Comparison of ENCODE assay signal across 8 mouse cellular contexts in genomic region chr9:27287419-27287818, GRCm38 (mm10). TPM values are rescaled to one million over a fixed set of nuclear protein-coding genes. Genes with fewer than 3 reads are reported as not detected.
A peak's percentile ranks its signal among the peaks of the same experiment; 100 is the strongest.
DNase-seq lines count a peak whose midpoint lies in the region; ATAC-seq and TF ChIP-seq lines count a peak whose summit lies in the region.

No protein-coding gene starts in this region.

- TF ChIP-seq EP300 in heart, postnatal 0 days (IDR thresholded peaks at IDR 0.05; ENCODE audit: low read depth), result no peak

- H3K4me2 ChIP-seq in heart, postnatal 0 days (ENCODE audit: low read depth, low read length), result no peak overlapping the region
- no peak overlapping the region for H3K4me2 ChIP-seq in neural tube, embryonic 15.5 days
- no peak overlapping the region for H3K4me2 ChIP-seq in intestine, embryonic 16.5 days (ENCODE audit: low read depth, low read length)

- WGBS in heart, postnatal 0 days, result 42% methylated on average over 5 of the region's 5 CpGs
- 42% methylated on average over 5 of the region's 5 CpGs for WGBS in neural tube, embryonic 15.5 days
- 43% methylated on average over 5 of the region's 5 CpGs for WGBS in intestine, embryonic 16.5 days

- H3K4me1 ChIP-seq in heart, postnatal 0 days (ENCODE audit: control insufficient read depth, insufficient read depth), result peaks cover 6% of the 10 kb centered on the region
- H3K4me1 ChIP-seq in neural tube, embryonic 15.5 days, result peaks cover 21% of the 10 kb centered on the region
- H3K4me1 ChIP-seq in intestine, embryonic 16.5 days (ENCODE audit: control insufficient read depth, insufficient read depth, low read length), result peaks cover 2% of the 10 kb centered on the region; the same call in 1 of the 2 replicates

- no peak for ATAC-seq in heart, postnatal 0 days (ENCODE audit: insufficient read depth, low read depth)
- no peak for ATAC-seq in neural tube, embryonic 15.5 days (ENCODE audit: low FRiP score)
- ATAC-seq in erythroblast, adult 5-6 weeks (replicated peaks; ENCODE audit: low FRiP score, poor library complexity, severe bottlenecking), result no peak
- ATAC-seq in intestine, embryonic 16.5 days, result no peak

- H3K27ac ChIP-seq in heart, postnatal 0 days (ENCODE audit: low read depth), result no peak overlapping the region
- H3K27ac ChIP-seq in neural tube, embryonic 15.5 days (replicated peaks), result no peak overlapping the region
- H3K27ac ChIP-seq in intestine, embryonic 16.5 days (ENCODE audit: low read length), result no peak overlapping the region

- no peaks in the 10 kb centered on the region for H3K9me3 ChIP-seq in heart, postnatal 0 days (replicated peaks; ENCODE audit: control insufficient read depth, low read length)
- H3K9me3 ChIP-seq in neural tube, embryonic 15.5 days (replicated peaks), result no peaks in the 10 kb centered on the region
- no peaks in the 10 kb centered on the region for H3K9me3 ChIP-seq in intestine, embryonic 16.5 days (ENCODE audit: control insufficient read depth, low read length)

- TF ChIP-seq CTCF in heart, postnatal 0 days (IDR thresholded peaks at IDR 0.05; ENCODE audit: low read depth), result peak; percentile 60

- DNase-seq in heart, postnatal 0 days (ENCODE audit: low spot score), result peak; percentile 8
- DNase-seq in heart, postnatal 25 days (ENCODE audit: low spot score), result no peak
- DNase-seq in neural tube, embryonic 10.5 days (ENCODE audit: extremely low spot score, low spot score), result peak; percentile 58
- peak; percentile 2 for DNase-seq in c-Kit-positive CD71-positive TER-119-negative erythroid progenitor cells, embryonic 14.5 days (ENCODE audit: low read depth)
- peak; percentile 37 for DNase-seq in hindlimb bud, embryonic 11.5 days (ENCODE audit: extremely low spot score, low read depth, low spot score)

- H3K27me3 ChIP-seq in heart, postnatal 0 days (ENCODE audit: control insufficient read depth, insufficient read depth, low read length), result no peaks in the 10 kb centered on the region
- peaks cover 19% of the 10 kb centered on the region for H3K27me3 ChIP-seq in neural tube, embryonic 15.5 days (replicated peaks)
- no peaks in the 10 kb centered on the region for H3K27me3 ChIP-seq in intestine, embryonic 16.5 days (replicated peaks; ENCODE audit: control insufficient read depth, insufficient read depth, low read length)

- no peaks in the 10 kb centered on the region for H3K36me3 ChIP-seq in heart, postnatal 0 days (replicated peaks; ENCODE audit: control insufficient read depth, insufficient read depth, low read length)
- no peaks in the 10 kb centered on the region for H3K36me3 ChIP-seq in neural tube, embryonic 15.5 days
- no peaks in the 10 kb centered on the region for H3K36me3 ChIP-seq in intestine, embryonic 16.5 days (ENCODE audit: control insufficient read depth, insufficient read depth, low read length)

- intact Hi-C loops in heart, postnatal 25 days (cut with DNase I), result loop anchor here (2.0 to 10.0 kb wide), 4 partner anchors 40 to 213 kb away; no protein-coding TSS in a partner anchor

- no peak overlapping the region for H3K4me3 ChIP-seq in heart, postnatal 0 days (ENCODE audit: low read depth, low read length)
- H3K4me3 ChIP-seq in neural tube, embryonic 15.5 days (replicated peaks), result no peak overlapping the region
- H3K4me3 ChIP-seq in intestine, embryonic 16.5 days (ENCODE audit: low read length), result no peak overlapping the region

- no peak overlapping the region for H3K9ac ChIP-seq in heart, postnatal 0 days (replicated peaks; ENCODE audit: low read depth, low read length)
- no peak overlapping the region for H3K9ac ChIP-seq in neural tube, embryonic 15.5 days (replicated peaks)
- H3K9ac ChIP-seq in intestine, embryonic 16.5 days (ENCODE audit: low read depth, low read length), result no peak overlapping the region

RNA-seq across cellular contexts. Expression of gene Igsf9b, which starts 11.6 kb away (rescaled TPM):
- total RNA-seq in heart, postnatal 0 days (2014; rRNA removed; ENCODE audit: low replicate concordance), result 6.0 and 9.0 TPM in 2 replicates
- polyA plus RNA-seq in heart, postnatal 0 days (2015; fragmentation: Nextera tagmentation; extraction: Ambion mirVana), result 2.7 and 2.8 TPM in 2 replicates
- 1 to 10 TPM; 7.2 to 8.6 TPM for total RNA-seq in heart, postnatal 25 days (2021)
- polyA plus RNA-seq in neural tube, embryonic 15.5 days (2015; fragmentation: Nextera tagmentation; extraction: Ambion mirVana), result 19.0 and 23.2 TPM in 2 replicates
- not detected in 2 replicates for total RNA-seq in erythroblast, adult 5-6 weeks (2015; ENCODE audit: low replicate concordance)
- total RNA-seq in erythroblast, adult 5-6 weeks (2017; ENCODE audit: low replicate concordance), result under 0.01 TPM in 1 of 2 replicates, not detected in the other
- 4.1 and 4.2 TPM in 2 replicates for polyA plus RNA-seq in intestine, embryonic 16.5 days (2015; fragmentation: Nextera tagmentation; extraction: Ambion mirVana)
